Mouse (Mus musculus) CH12.LX (cell line): Measurements from ENCODE around the gene Phka1.

ENCODE experiments used
- CTCF ChIP-seq, 2 experiments: IDR thresholded peaks in 1 of 2; conservative IDR thresholded peaks in 1 of 2; 2 replicates each; pipeline ENCODE4 v1.5.1; 2011 to 2012; ENCODE audit warnings: low read depth in 2 of 2, low read length in 2 of 2, improper control_type of control experiment in 1 of 2, inconsistent platforms in 1 of 2, mild to moderate bottlenecking in 1 of 2, moderate library complexity in 1 of 2
- E2F4 ChIP-seq: IDR thresholded peaks from 2 replicates; pipeline ENCODE4 v1.6.1; 2011; ENCODE audit warnings: low read depth, low read length, improper control_type of control experiment; ENCODE audit not compliant: insufficient replicate concordance
- HCFC1 ChIP-seq: IDR thresholded peaks from 2 replicates; pipeline ENCODE4 v1.6.1; 2012; ENCODE audit warnings: low read depth, mild to moderate bottlenecking, inconsistent platforms, low read length, improper control_type of control experiment
- MYC ChIP-seq: IDR thresholded peaks from 2 replicates; pipeline ENCODE4 v1.6.1; 2011; ENCODE audit warnings: low read depth, mild to moderate bottlenecking, improper control_type of control experiment, low read length
- POLR2A ChIP-seq: IDR thresholded peaks from 2 replicates; pipeline ENCODE4 v1.6.1; 2011; ENCODE audit warnings: low read depth, mild to moderate bottlenecking, improper control_type of control experiment, low read length
- POLR2AphosphoS2 ChIP-seq: IDR thresholded peaks from 2 replicates; pipeline ENCODE4 v1.6.1; 2011; ENCODE audit warnings: low read depth, low read length, improper control_type of control experiment
- TBP ChIP-seq: conservative IDR thresholded peaks from 2 replicates; pipeline ENCODE4 v1.6.1; 2011; ENCODE audit warnings: low read depth, low read length, improper control_type of control experiment
- TCF12 ChIP-seq: IDR thresholded peaks from 2 replicates; pipeline ENCODE4 v1.6.1; 2014; ENCODE audit warnings: low read depth, mild to moderate bottlenecking, inconsistent platforms, low read length, improper control_type of control experiment
- ZMIZ1 ChIP-seq: IDR thresholded peaks from 2 replicates; pipeline ENCODE4 v1.6.1; 2012; ENCODE audit warnings: low read depth, mild to moderate bottlenecking, inconsistent platforms, low read length, improper control_type of control experiment

DNA sequence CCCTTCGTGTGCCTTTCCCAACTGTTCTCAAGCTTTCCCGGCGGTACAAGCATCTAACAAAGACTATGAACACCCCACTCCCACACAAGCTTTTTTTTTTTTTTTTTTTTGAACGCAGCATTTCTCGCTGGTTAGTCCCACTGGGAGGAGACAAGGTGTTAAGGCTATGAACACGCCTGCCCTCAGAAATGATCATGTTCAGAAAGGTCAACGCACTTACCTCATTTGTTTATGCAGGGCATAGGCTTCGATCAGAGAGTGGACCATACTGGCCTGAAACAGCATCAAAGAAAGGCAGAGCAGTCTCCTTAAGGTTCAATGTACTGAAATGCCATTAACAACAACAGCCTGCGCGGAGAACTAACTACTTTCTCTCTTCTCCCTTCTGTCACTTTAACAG is 139.9 kb downstream of the Phka1 start:
- no peak for TF ChIP-seq HCFC1
- TF ChIP-seq E2F4 = no peak
- no peak for TF ChIP-seq CTCF (conservative IDR thresholded peaks at IDR 0.05 in 1 of 2, IDR thresholded peaks at IDR 0.05 in 1 of 2; ENCODE audit: low read depth in 2 of 2, low read length in 2 of 2)
- no peak for TF ChIP-seq POLR2A
- no peak for TF ChIP-seq ZMIZ1
- TF ChIP-seq TCF12 = no peak
- no peak for TF ChIP-seq TBP
- no peak for TF ChIP-seq POLR2AphosphoS2
- TF ChIP-seq MYC = no peak
